Mouse (Mus musculus): ENCODE results near the gene Shisa9.

The Shisa9 gene

DNA sequence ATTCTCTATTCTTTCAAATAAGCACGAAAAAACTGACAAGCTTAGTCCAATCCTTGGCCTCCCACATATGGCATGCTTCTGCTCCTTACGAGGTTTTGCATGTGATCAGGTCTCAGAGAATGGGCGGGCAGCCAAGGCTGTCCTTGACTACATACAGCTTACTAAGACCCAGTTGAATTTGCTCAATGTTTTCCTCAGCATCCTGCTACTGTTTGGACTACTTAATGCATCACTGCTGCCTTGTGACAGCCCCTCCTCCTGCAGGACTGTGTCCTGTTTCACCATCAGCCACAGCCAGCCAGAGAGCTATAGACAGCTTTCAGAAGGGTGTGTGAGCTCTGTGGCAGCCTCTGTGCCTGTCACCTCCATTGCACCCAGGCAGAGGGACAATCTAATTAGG, 92.4 kb downstream of the Shisa9 start:
- DNase-seq = peak; percentile 19

GRCm38 (mm10) chr16:12076700-12077099, 92.8 kb downstream of the Shisa9 start:
- no peak for DNase-seq

- DNase-seq = no peak
These were observed 99.2 kb downstream of the Shisa9 start for GRCm38 (mm10) chr16:12083082-12083481.

- DNase-seq = no peak
These were observed 106.8 kb downstream of the Shisa9 start for GRCm38 (mm10) chr16:12090604-12091235.

GRCm38 (mm10) chr16:12093253-12093652, 109.3 kb downstream of the Shisa9 start:
- no peak for DNase-seq

GRCm38 (mm10) chr16:12094784-12095315, 110.9 kb downstream of the Shisa9 start:
- no peak for DNase-seq

DNA sequence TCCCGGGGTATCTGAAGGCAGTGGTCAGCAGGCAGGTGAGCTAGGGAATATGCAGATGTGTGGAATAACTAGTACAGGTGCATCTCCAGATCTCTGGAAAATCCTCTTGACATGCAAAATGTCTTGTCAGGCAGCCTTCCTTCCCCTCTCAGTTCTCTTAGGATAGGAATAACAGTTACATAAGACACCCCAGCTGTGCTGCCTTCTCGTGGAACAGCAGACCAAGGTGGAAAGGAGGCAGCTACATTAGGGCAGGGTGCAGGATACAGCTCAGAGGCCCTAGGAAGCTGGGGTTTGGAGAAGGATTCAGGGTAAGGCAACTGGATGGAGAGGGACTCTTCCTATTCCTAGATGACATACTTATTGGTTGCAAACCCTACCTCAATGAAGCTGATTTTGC, 111.5 kb downstream of the Shisa9 start:
- peak; percentile 30 for DNase-seq

- peak; percentile 39 for DNase-seq
These were observed 124.5 kb downstream of the Shisa9 start for GRCm38 (mm10) chr16:12108436-12108835.

DNA sequence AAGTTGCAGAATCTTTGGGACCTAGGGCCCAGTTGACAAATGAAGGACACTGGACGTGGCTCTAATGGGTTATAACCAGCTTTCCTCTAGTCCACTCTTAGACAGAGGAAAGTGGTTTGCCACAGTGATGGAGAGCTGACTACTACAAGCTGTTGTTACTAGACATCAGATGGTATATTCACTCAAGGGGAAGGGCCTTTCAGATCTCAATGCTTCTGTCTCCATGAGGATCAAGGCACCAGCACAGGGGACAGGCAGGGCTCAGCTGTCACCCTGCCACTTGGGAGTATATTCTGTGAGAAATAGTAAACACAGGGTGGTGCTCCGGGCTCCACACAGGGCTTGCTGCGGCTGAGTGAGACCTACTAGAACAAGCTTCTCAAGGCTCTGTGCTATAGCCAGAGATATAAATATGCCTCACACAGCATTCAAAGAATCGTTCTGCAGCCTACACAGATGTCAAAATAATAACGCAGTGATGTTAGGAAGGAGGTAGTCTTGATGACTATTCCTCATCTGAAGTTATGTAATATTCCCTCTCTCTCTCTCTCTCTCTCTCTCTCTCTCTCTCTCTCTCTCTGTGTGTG, 127.0 kb downstream of the Shisa9 start:
- DNase-seq = peak; percentile 51

- no peak for DNase-seq
These were observed 130.5 kb downstream of the Shisa9 start for GRCm38 (mm10) chr16:12114396-12114795.

- DNase-seq = peak; percentile 67
These were observed 131.3 kb downstream of the Shisa9 start for GRCm38 (mm10) chr16:12115040-12115856.

DNA sequence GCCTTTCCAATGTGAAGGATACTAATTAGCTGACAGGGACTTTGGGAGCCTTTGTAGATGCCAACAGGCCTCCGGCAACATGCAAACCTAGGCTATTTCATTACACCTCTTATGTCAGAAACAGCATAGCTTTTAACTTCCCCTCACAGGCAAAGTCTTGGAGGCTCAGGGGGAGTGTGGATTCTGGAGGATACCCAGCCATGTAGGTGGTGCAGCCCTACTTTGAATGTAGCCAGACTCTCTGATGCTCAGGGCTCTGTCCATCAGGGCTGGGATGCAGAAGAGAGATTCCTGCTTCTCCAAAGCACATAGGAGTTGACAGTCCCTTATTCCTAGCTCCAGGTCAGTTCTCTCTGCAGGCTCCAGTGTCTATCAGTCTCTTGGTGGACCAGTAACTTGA, 133.0 kb downstream of the Shisa9 start:
- DNase-seq = peak; percentile 24

DNA sequence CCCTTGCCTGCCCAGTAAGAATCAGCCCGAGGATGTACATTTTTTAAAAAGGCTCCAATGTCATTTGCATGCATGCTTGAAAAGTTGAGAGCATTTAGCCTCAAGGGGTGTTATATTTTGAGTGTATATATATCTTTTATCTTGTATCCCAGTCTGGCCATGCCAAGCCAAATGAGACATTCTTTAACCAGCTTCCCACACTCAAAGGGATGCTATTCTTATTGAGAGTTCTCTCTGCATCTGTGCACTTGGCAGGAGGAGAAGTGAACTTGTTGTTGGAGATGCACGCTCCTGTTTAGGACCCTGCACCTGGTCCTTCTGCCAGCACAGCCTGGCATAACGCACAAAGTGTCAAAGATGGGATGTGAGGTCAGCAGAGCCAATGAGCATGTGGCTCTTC, 135.6 kb downstream of the Shisa9 start:
- peak; percentile 43 for DNase-seq

- no peak for DNase-seq
These were observed 145.9 kb downstream of the Shisa9 start for GRCm38 (mm10) chr16:12129782-12130181.

- peak; percentile 30 for DNase-seq
These were observed 162.8 kb downstream of the Shisa9 start for GRCm38 (mm10) chr16:12146666-12147065.

- no peak for DNase-seq
These were observed 168.1 kb downstream of the Shisa9 start for GRCm38 (mm10) chr16:12151986-12152385.

DNA sequence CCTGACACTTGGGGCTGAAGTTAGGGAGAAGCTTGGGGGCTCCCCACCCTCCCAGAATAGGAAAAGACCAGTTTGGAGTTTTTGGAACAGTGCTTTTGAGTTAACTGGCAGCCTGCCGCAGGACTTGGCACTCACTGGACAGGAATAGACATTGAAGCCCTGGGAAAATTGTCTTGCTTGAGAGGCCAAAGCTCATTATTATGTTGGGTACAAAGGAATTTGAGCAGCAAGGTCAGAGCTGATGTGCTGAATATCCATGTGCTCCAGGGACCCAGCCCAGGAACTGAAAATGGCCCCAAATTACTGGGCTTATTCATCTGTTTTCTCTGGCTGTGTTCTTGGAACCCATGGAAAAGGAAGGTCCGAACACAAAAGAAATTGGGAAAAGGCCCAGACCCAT, 170.6 kb downstream of the Shisa9 start:
- DNase-seq = peak; percentile 27

DNA sequence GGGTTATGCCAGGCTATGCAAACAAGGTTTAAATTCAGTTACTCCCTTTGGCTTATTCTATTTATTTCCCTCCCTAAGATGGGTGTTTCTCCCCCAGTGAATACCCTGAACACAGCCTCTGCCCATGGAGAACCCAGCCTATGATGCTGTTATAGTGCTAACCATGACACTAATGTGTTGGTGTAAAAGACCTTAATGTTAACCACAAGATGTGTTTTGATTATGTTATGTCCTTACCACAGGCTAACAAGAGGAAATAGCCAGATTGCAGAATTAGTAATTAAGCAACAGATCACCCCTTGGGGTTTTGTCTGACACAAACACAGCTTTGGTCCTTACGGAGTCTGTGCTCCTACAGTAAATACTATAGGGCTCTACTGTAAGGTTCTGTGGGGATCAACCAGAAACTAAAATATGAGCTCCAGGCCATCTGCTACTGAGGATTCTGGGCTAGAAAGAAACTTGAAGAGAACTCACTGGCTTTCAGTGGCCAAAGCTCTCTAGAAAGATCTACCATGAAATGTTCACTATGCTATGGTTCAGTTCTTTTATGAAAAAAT, 189.6 kb downstream of the Shisa9 start:
- DNase-seq = no peak

- DNase-seq = no peak
These were observed 194.1 kb downstream of the Shisa9 start for GRCm38 (mm10) chr16:12178031-12178430.

- DNase-seq = no peak
These were observed 205.8 kb downstream of the Shisa9 start for GRCm38 (mm10) chr16:12189739-12190138.

GRCm38 (mm10) chr16:12196841-12197240, 212.9 kb downstream of the Shisa9 start:
- DNase-seq = no peak

DNA sequence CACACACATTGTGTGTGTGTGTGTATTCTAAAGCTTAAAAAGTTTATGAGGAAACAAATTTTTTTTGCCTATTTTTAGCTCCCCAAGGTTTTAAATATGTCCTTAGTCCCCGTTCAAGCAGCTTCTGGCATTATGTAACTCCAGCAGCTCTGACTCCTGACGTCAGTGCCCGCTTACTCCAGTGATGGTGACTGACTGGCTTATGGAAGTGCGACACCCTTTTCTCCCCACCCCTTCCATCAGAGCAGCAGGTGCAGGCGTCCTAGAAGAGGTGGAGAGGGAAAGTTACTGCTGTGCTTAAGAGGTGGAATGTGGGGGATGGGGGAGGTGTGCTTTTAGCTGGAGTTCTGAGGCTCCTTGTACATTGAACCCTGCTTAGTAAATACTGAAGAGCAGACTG, 213.7 kb downstream of the Shisa9 start:
- peak; percentile 67 for DNase-seq

DNA sequence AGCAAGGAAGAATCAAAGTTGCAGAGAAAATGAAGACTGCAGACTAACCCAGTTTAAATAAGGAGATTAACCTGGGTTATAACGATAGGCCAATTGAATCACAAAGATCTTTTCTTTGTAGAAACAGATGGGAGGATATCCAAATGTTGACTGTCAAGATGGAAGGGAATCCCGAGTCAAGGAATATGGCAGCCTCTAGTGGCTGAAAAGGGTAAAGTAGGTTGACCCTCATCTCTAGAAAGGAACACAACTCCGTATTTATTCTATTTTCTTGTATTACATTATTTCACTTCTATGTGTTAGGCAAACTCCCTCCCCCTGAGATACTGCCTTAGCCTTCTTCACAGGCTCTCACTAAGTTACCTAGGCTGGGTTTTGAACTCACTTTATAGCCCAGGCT, 217.3 kb downstream of the Shisa9 start:
- DNase-seq = no peak
